8 mouse cellular contexts compared by ENCODE assay signal in the genomic region with DNA sequence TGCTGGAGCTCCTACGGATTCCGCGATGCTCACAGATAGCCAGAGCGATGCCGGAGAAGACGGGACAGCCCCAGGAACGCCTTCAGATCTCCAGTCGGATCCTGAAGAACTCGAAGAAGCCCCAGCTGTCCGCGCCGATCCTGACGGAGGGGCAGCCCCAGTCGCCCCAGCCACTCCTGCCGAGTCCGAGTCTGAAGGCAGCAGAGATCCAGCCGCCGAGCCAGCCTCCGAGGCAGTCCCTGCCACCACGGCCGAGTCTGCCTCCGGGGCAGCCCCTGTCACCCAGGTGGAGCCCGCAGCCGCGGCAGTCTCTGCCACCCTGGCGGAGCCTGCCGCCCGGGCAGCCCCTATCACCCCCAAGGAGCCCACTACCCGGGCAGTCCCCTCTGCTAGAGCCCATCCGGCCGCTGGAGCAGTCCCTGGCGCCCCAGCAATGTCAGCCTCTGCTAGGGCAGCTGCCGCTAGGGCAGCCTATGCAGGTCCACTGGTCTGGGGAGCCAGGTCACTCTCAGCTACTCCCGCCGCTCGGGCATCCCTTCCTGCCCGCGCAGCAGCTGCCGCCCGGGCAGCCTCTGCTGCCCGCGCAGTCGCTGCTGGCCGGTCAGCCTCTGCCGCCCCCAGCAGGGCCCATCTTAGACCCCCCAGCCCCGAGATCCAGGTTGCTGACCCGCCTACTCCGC. TPM values are rescaled to one million over a fixed set of nuclear protein-coding genes. Genes with fewer than 3 reads are reported as not detected.
DNase-seq lines count a peak whose midpoint lies in the region; ATAC-seq and TF ChIP-seq lines count a peak whose summit lies in the region.

No protein-coding gene starts in this region.

- peak overlapping the region; percentile 62 for H3K4me2 ChIP-seq in heart, embryonic 16.5 days (ENCODE audit: low read depth, low read length)
- H3K4me2 ChIP-seq in embryonic facial prominence, embryonic 12.5 days (replicated peaks): peak overlapping the region; percentile 59
- peak overlapping the region; percentile 58 for H3K4me2 ChIP-seq in hindbrain, embryonic 16.5 days (ENCODE audit: low read length)
- H3K4me2 ChIP-seq in midbrain, embryonic 14.5 days (ENCODE audit: low read length): peak overlapping the region; percentile 42

- 45% methylated on average over 47 of the region's 48 CpGs for WGBS in heart, embryonic 16.5 days
- 58% methylated on average over 48 of the region's 48 CpGs for WGBS in embryonic facial prominence, embryonic 12.5 days
- 52% methylated on average over 48 of the region's 48 CpGs for WGBS in hindbrain, embryonic 16.5 days
- 48% methylated on average over 47 of the region's 48 CpGs for WGBS in midbrain, embryonic 14.5 days

- intact Hi-C loops in left cerebral cortex, postnatal 10 days (cut with DNase I): loop anchor here (5.0 kb wide), 1 partner anchor 712 kb away; no protein-coding TSS in a partner anchor
- intact Hi-C loops in left cerebral cortex, adult 2 months (cut with DNase I): loop anchor here (5.0 kb wide), 1 partner anchor 222 kb away; a partner anchor contains a TSS

- H3K9me3 ChIP-seq in heart, embryonic 16.5 days (replicated peaks; ENCODE audit: control insufficient read depth, low read length): peaks cover 58% of the 10 kb centered on the region
- H3K9me3 ChIP-seq in embryonic facial prominence, embryonic 12.5 days: peaks cover 64% of the 10 kb centered on the region
- H3K9me3 ChIP-seq in hindbrain, embryonic 16.5 days (ENCODE audit: control insufficient read depth, low read length): peaks cover 58% of the 10 kb centered on the region
- peaks cover 45% of the 10 kb centered on the region for H3K9me3 ChIP-seq in midbrain, embryonic 14.5 days (ENCODE audit: control insufficient read depth, low read length)

- ATAC-seq in heart, embryonic 16.5 days (replicated peaks; ENCODE audit: extremely low read depth, insufficient read depth, low FRiP score): no peak
- no peak for ATAC-seq in embryonic facial prominence, embryonic 12.5 days (ENCODE audit: insufficient number of reproducible peaks, insufficient read depth, low FRiP score, low TSS enrichment)
- no peak for ATAC-seq in hindbrain, embryonic 16.5 days
- no peak for ATAC-seq in midbrain, embryonic 14.5 days (ENCODE audit: low FRiP score, low TSS enrichment)

- no peak overlapping the region for H3K27ac ChIP-seq in heart, embryonic 16.5 days (ENCODE audit: low read length)
- H3K27ac ChIP-seq in embryonic facial prominence, embryonic 12.5 days: no peak overlapping the region
- H3K27ac ChIP-seq in hindbrain, embryonic 16.5 days (ENCODE audit: low read depth, low read length): no peak overlapping the region
- H3K27ac ChIP-seq in midbrain, embryonic 14.5 days (replicated peaks; ENCODE audit: low read depth, low read length): no peak overlapping the region
- no peak overlapping the region for H3K27ac ChIP-seq in left cerebral cortex, adult 2 months

- H3K27me3 ChIP-seq in heart, embryonic 16.5 days (ENCODE audit: control insufficient read depth, insufficient read depth, low read length): peaks cover 17% of the 10 kb centered on the region
- peaks cover 41% of the 10 kb centered on the region for H3K27me3 ChIP-seq in embryonic facial prominence, embryonic 12.5 days
- peaks cover 11% of the 10 kb centered on the region for H3K27me3 ChIP-seq in hindbrain, embryonic 16.5 days (replicated peaks; ENCODE audit: control insufficient read depth, insufficient read depth, low read length)
- peaks cover 39% of the 10 kb centered on the region for H3K27me3 ChIP-seq in midbrain, embryonic 14.5 days (ENCODE audit: control insufficient read depth, insufficient read depth, low read length)

- peak overlapping the region; percentile 43 for H3K4me3 ChIP-seq in heart, embryonic 16.5 days (ENCODE audit: low read length)
- peak overlapping the region; percentile 36 for H3K4me3 ChIP-seq in embryonic facial prominence, embryonic 12.5 days
- H3K4me3 ChIP-seq in hindbrain, embryonic 16.5 days (ENCODE audit: low read length): peak overlapping the region; percentile 33
- H3K4me3 ChIP-seq in midbrain, embryonic 14.5 days (replicated peaks; ENCODE audit: low read depth, low read length): peak overlapping the region; percentile 21
- no peak overlapping the region for H3K4me3 ChIP-seq in left cerebral cortex, adult 2 months

- H3K36me3 ChIP-seq in heart, embryonic 16.5 days (ENCODE audit: control insufficient read depth, insufficient read depth): peaks cover 3% of the 10 kb centered on the region; the same call in 1 of the 2 replicates
- H3K36me3 ChIP-seq in embryonic facial prominence, embryonic 12.5 days: peaks cover 5% of the 10 kb centered on the region
- no peaks in the 10 kb centered on the region for H3K36me3 ChIP-seq in hindbrain, embryonic 16.5 days (ENCODE audit: control insufficient read depth, insufficient read depth, low read length)
- H3K36me3 ChIP-seq in midbrain, embryonic 14.5 days (ENCODE audit: control insufficient read depth, insufficient read depth, low read length): no peaks in the 10 kb centered on the region

- no peak for DNase-seq in heart, postnatal 4 days
- no peak for DNase-seq in midbrain, embryonic 14.5 days
- no peak for DNase-seq in cerebellum, adult 11 months
- no peak for DNase-seq in left cerebral cortex, postnatal 10 days (ENCODE audit: extremely low spot score in 1 of 2, low spot score in 2 of 2)
- DNase-seq in left cerebral cortex, adult 2 months (ENCODE audit: extremely low spot score in 1 of 2, low spot score in 2 of 2): no peak

- TF ChIP-seq CTCF in left cerebral cortex, adult 2 months (IDR thresholded peaks at IDR 0.05): no peak

- no peak overlapping the region for H3K9ac ChIP-seq in heart, embryonic 16.5 days (ENCODE audit: low read length)
- H3K9ac ChIP-seq in embryonic facial prominence, embryonic 12.5 days: peak overlapping the region; percentile 1; the same call in 1 of the 2 replicates
- no peak overlapping the region for H3K9ac ChIP-seq in hindbrain, embryonic 16.5 days (ENCODE audit: low read depth, low read length)
- H3K9ac ChIP-seq in midbrain, embryonic 14.5 days (replicated peaks; ENCODE audit: low read length): no peak overlapping the region

- peaks cover 3% of the 10 kb centered on the region; the same call in 1 of the 2 replicates for H3K4me1 ChIP-seq in heart, embryonic 16.5 days (ENCODE audit: control insufficient read depth, insufficient read depth, low read length)
- H3K4me1 ChIP-seq in embryonic facial prominence, embryonic 12.5 days: peaks cover 9% of the 10 kb centered on the region; the same call in 1 of the 2 replicates
- H3K4me1 ChIP-seq in hindbrain, embryonic 16.5 days (ENCODE audit: control insufficient read depth, insufficient read depth, low read depth, low read length): peaks cover 22% of the 10 kb centered on the region
- 0 out of 2 replicates have a peak, but pooled peaks cover 4% of the 10 kb centered on the region for H3K4me1 ChIP-seq in midbrain, embryonic 14.5 days (ENCODE audit: control insufficient read depth, insufficient read depth, low read length)

RNA-seq across cellular contexts. Expression of a gene that starts 15.1 kb away (rescaled TPM):
- polyA plus RNA-seq in heart, embryonic 16.5 days (2015; fragmentation: Nextera tagmentation; extraction: Ambion mirVana): 1,284 and 1,464 TPM in 2 replicates
- total RNA-seq in heart, postnatal 4 days (2021): 1,000 to 10,000 TPM; 1,794 to 1,822 TPM
- polyA plus RNA-seq in embryonic facial prominence, embryonic 12.5 days (2016; fragmentation: Nextera tagmentation; extraction: Ambion mirVana): 1,926 and 2,042 TPM in 2 replicates
- polyA plus RNA-seq in hindbrain, embryonic 16.5 days (2015; fragmentation: Nextera tagmentation; extraction: Ambion mirVana): 1,030 and 1,626 TPM in 2 replicates
- 1,446 and 1,495 TPM in 2 replicates for polyA plus RNA-seq in midbrain, embryonic 14.5 days (2014; fragmentation: Nextera tagmentation; extraction: Ambion mirVana)
- 1,000 to 10,000 TPM; 1,952 to 1,966 TPM for total RNA-seq in left cerebral cortex, postnatal 10 days (2021)
- total RNA-seq in left cerebral cortex, adult 2 months (2021): 1,000 to 10,000 TPM; 1,778 to 1,853 TPM

RNA-seq across cellular contexts. Expression of a gene that starts 47.3 kb away (rescaled TPM):
- polyA plus RNA-seq in heart, embryonic 16.5 days (2015; fragmentation: Nextera tagmentation; extraction: Ambion mirVana): 33.4 and 41.6 TPM in 2 replicates
- 1 to 10 TPM; 2.2 to 3.4 TPM for total RNA-seq in heart, postnatal 4 days (2021)
- 17.3 and 19.9 TPM in 2 replicates for polyA plus RNA-seq in embryonic facial prominence, embryonic 12.5 days (2016; fragmentation: Nextera tagmentation; extraction: Ambion mirVana)
- 15.1 and 23.5 TPM in 2 replicates for polyA plus RNA-seq in hindbrain, embryonic 16.5 days (2015; fragmentation: Nextera tagmentation; extraction: Ambion mirVana)
- 6.4 and 7.5 TPM in 2 replicates for polyA plus RNA-seq in midbrain, embryonic 14.5 days (2014; fragmentation: Nextera tagmentation; extraction: Ambion mirVana)
- total RNA-seq in left cerebral cortex, postnatal 10 days (2021): 1 to 10 TPM; 2.2 to 2.6 TPM
- total RNA-seq in left cerebral cortex, adult 2 months (2021): 1 to 10 TPM; 2.3 to 2.8 TPM
